Mouse (Mus musculus) kidney, postnatal 4 days (tissue): ENCODE measurements around the gene Gm6710.
"Not testable (repeated sequence)": the region's sequence is repeated elsewhere in the genome, so short reads cannot be mapped to it uniquely, and the experiment has no call there.

Experiments
- DNase-seq, 2 experiments: peaks; one replicate each; pipeline ENCODE4 v3.0.0; 2021; ENCODE audit warnings: mixed read lengths in 2 of 2

Gm6710 gene

GRCm38 (mm10) chr2:175869024-175869423 is at the start of gene Gm6710:
Gene Gm6710 (plus strand): TSS chr2:175869219.
- not testable (repeated sequence) for DNase-seq
